Mouse (Mus musculus): ENCODE data around the gene Actc1.

Gene Actc1

GRCm38 (mm10) chr2:114050150-114050549, 3.2 kb downstream of the Actc1 start:
- no peak for DNase-seq (ENCODE audit: low spot score)

DNA sequence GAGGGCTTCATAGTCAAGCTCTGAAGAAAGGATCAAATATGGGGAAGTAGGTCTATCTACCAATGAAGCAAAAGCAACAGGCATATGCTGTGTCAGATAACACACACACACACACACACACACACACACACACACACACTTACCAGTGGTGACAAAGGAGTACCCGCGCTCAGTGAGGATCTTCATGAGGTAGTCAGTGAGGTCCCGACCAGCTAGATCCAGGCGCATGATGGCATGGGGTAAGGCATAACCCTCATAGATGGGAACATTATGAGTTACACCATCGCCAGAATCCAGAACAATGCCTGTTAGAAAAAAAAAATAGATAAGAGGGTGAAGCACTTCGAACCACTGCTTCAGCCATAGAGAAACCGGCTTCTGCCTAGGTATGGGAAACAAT, 4.0 kb downstream of the Actc1 start:
- DNase-seq (ENCODE audit: low spot score): no peak

- DNase-seq (ENCODE audit: low spot score): no peak
Measured at GRCm38 (mm10) chr2:114047960-114048611, 5.3 kb downstream of the Actc1 start.

DNA sequence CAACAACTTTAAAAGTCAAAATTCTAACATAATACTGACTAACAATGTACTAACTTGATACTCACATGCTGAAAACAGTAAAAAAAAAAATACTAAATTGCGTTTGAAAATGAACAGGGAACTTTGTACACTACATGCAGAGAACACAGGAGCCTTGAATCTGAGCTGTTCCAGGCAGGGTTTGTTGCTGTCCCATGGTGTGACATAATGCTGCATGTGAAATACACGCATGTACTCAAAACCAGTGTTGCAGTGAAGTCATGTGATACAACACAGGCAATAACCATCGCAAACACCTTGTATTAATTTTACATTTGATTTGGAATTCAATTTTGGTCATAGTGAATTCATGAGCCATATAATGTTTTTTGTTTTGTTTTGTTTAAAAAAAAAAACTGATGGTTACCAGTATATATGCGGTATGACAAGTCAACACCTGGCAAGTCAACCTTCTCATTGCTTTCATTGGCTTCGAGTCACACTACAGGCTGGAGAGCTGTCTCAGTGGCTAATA, 7.1 kb downstream of the Actc1 start:
- DNase-seq (ENCODE audit: low spot score): no peak

GRCm38 (mm10) chr2:114037926-114038325, 15.4 kb downstream of the Actc1 start:
- DNase-seq (ENCODE audit: low spot score): no peak

DNA sequence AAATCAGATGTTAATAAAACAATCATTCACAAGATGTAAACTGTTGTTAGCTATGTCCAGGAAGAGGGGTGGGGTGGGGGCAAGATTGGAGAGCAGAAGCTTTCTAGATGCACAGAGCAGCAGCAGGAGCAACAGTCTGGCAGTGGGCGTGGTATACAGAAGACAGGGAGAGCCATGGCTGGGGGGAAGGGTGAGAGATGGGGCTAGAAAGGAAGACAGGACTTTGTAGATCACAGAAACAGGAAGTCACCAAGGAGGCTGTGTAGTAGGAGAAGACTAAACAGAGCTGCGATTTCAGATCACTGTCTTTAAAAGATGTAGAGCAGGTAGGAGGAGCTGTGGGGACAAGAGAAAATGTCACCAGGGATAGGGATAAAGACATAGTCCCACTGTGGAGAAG, 21.1 kb downstream of the Actc1 start:
- DNase-seq (ENCODE audit: low spot score): no peak

- DNase-seq (ENCODE audit: low spot score): no peak
Measured at GRCm38 (mm10) chr2:114023383-114023782, 30.0 kb downstream of the Actc1 start.

GRCm38 (mm10) chr2:114020210-114020563, 33.2 kb downstream of the Actc1 start:
- DNase-seq (ENCODE audit: low spot score): no peak

GRCm38 (mm10) chr2:114019474-114020209, 33.7 kb downstream of the Actc1 start:
- no peak for DNase-seq (ENCODE audit: low spot score)

DNA sequence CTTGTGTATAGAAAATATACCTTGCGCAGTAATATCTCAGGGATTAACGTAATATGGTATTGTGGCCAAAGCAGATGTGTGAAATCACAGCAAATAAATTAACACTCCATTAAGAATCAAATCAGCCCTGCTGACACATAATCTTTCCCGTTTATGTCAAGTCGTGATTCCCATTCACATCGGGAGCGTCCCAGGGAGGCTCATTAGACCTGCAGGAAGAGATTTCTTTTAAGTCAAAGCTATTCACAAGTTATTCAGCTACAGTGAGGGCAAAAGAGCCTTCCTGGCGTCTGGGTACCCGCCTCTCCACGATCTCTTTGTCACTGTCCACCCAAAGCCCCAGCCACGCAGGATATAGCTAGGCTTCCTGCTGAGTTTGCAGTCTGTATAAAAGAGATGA, 35.2 kb downstream of the Actc1 start:
- DNase-seq (ENCODE audit: low spot score): no peak

DNA sequence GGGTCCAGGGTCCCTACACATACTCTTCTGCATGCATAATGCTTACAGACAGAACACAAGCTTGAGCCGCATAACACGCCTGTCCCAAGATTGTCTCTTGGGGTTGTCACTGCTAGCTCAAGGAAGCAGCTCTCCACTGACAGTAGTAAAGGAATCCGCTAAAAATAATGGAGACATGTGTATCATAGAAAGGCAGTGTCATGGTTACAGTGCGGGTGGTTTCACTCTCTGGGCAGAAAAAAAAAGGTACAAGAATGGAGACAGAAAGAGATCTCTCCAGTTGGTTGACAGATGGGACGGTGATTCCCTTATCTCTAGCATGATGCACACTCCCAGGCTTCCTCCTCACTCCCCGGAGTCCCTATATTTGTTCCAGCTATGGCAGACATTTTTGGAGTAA, 38.5 kb downstream of the Actc1 start:
- no peak for DNase-seq (ENCODE audit: low spot score)

DNA sequence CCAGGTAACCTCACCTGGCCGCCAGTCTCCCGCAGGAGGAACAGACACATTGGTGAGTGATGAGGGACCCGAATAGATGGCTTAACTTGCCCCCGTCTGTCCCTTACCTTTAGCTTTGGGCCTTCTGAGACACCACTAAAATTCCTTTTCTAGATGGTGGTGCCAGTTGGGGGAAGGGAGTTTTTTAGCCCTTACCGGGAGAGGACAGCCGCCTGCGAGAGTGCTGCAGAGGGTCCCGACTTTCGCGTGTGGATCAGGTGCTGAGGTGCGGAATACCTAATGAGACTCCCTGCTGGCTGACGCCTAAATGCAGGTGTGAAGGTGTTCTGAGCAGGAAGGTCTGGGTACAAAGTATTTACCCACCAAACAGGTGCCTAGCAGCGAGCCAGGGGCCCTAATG, 39.5 kb downstream of the Actc1 start:
- no peak for DNase-seq (ENCODE audit: low spot score)

GRCm38 (mm10) chr2:114013295-114013771, 40.0 kb downstream of the Actc1 start, which contains the start of gene Gjd2:
Gjd2 (minus strand) TSS chr2:114013619.
- no peak for DNase-seq (ENCODE audit: low spot score)

- DNase-seq (ENCODE audit: low spot score): no peak
Measured at GRCm38 (mm10) chr2:114012749-114013211, 40.6 kb downstream of the Actc1 start.

DNA sequence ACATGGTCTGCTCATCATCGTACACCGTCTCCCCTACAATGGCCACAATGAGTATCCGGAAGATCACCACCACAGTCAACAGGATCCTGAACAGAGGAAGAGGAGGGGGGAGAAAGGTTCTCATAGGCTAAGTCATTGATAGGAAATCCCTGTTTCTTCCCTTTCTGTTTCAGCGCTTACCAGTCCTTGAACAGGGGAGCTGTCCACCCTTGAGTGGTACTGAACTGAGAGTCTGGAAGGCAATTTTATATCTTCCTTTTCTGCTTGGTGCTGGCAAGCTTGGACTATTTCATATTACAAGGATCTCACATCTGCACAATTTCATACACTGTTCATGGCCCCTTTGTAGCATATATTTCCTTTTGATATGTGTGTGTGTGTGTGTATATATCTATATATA, 41.5 kb downstream of the Actc1 start:
- peak; percentile 29 for DNase-seq (ENCODE audit: low spot score)

DNA sequence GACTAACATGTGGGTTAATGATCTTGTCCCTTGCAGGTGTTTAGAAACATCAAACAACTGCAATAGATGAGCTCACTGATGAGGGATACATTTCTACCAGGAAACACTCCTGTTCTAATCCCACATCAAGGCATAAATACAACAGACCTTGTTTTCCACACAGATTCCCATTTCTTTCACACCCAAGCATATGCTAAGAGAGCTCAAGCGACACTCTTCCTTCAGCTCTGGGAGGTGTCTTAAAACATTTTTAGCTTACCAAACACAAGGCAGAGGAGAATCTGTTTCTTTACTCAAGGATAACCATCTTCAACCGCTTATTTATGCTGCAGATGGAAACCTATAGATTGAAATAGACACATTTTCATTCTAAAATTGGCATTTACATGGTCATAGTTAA, 45.0 kb downstream of the Actc1 start:
- DNase-seq (ENCODE audit: low spot score): no peak

- no peak for DNase-seq (ENCODE audit: low spot score)
Measured at GRCm38 (mm10) chr2:113997484-113997883, 55.9 kb downstream of the Actc1 start.
